Mouse (Mus musculus): Measurements from ENCODE around the gene Eif5a. TPM values are rescaled to one million over a fixed set of nuclear protein-coding genes. Genes with fewer than 3 reads are reported as not detected.
"Not testable (repeated sequence)": the region's sequence is repeated elsewhere in the genome, so short reads cannot be mapped to it uniquely, and the experiment has no call there.

Gene Eif5a
- polyA plus RNA-seq, 1 experiment = 702 TPM

DNA sequence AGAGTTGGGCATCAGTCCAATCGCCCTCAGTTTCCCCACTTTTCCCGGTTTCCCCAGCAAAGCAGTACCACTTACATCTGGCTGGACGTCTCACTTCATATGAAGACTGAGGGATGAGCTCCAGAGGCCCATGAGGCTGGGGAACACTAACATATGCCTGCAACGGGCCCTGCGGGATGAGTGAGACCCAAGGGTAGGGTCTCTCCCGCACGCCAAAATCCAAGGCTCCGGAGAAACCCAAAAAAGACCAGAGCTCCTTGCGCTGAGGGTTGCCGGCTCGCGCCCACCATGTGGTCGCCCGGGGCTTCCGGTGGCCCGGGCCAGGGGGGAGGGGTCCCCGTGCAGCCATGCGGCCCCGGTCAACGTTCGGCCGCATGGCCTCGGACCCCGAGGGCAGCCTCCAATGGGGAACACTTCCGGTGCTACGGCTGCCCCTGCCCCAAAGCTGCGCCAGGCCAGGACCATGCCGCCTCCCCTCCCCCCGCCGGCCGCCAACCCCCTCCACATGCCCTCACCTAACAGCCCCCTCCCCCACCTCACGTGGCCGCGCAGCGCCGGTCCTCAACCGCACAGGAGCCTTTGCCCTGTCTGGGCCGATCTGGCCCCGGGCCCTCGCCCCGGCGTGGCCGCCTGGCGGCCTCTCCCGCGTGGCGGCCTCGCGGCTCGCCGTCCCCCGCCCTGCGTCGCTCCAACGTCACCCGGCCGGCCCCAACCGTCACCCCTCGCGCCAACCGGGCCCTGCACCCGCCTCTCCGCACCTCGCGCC lies 1.3 kb downstream of the Eif5a start:
- no peaks in the 10 kb centered on the region for H3K27me3 ChIP-seq (ENCODE audit: control insufficient read depth, insufficient read depth, low read length)
- TF ChIP-seq POLR2A (IDR thresholded peaks at IDR 0.05; ENCODE audit: control insufficient read depth, low read depth, low read length) (peak; percentile 11; the same call in 1 of the 2 replicates), CTCF (IDR thresholded peaks at IDR 0.05; ENCODE audit: control insufficient read depth, insufficient read depth, insufficient replicate concordance, low read depth, low read length) (no peak)
- peak overlapping the region; percentile 98 for H3K27ac ChIP-seq (ENCODE audit: control insufficient read depth, insufficient read depth, low read depth, low read length)
- peaks cover 7% of the 10 kb centered on the region for H3K36me3 ChIP-seq (ENCODE audit: control insufficient read depth, insufficient read depth, low read length)
- H3K4me3 ChIP-seq (ENCODE audit: control insufficient read depth, low read depth, low read length) = peak overlapping the region; percentile 98
- peaks cover 11% of the 10 kb centered on the region for H3K4me1 ChIP-seq (ENCODE audit: control insufficient read depth, insufficient read depth, low read length)

DNA sequence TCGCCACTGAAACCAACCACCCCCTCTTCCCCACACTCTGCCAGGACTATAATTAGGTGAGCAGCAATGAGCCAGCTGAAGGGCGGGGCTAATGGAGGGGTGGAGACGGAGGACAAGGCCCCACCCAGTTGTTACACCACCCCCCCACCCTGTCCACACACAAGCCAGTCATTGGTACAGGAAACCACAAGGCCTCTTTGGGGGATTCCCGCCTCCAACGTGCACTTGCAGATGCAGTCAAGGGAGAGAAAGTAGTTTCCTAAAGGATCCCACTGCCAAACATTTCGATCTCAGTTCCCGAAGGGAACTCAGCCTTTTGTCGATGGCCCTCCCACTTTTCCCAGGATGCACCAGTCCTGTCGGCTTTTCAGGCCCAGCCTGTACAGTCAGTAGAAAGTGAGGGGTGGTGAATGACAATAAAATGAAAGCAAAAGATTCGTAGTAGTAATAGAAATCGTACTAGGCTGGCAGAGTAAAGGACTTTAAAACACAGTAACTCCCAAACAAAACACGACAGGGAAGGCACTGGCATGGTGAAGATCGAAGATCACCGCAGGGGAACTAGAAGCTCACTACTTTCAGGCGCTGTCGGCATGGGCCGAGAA lies 2.0 kb downstream of the Eif5a start:
- TF ChIP-seq POLR2A (IDR thresholded peaks at IDR 0.05; ENCODE audit: control insufficient read depth, low read depth, low read length) = no peak
- TF ChIP-seq CTCF (IDR thresholded peaks at IDR 0.05; ENCODE audit: control insufficient read depth, insufficient read depth, insufficient replicate concordance, low read depth, low read length) = no peak
- Histone ChIP-seq H3K27ac (ENCODE audit: control insufficient read depth, insufficient read depth, low read depth, low read length) (peak overlapping the region; percentile 98), H3K36me3 (ENCODE audit: control insufficient read depth, insufficient read depth, low read length) (peaks cover 7% of the 10 kb centered on the region), H3K4me1 (ENCODE audit: control insufficient read depth, insufficient read depth, low read length) (peaks cover 14% of the 10 kb centered on the region), H3K27me3 (ENCODE audit: control insufficient read depth, insufficient read depth, low read length) (no peaks in the 10 kb centered on the region), H3K4me3 (ENCODE audit: control insufficient read depth, low read depth, low read length) (peak overlapping the region; percentile 98)

DNA sequence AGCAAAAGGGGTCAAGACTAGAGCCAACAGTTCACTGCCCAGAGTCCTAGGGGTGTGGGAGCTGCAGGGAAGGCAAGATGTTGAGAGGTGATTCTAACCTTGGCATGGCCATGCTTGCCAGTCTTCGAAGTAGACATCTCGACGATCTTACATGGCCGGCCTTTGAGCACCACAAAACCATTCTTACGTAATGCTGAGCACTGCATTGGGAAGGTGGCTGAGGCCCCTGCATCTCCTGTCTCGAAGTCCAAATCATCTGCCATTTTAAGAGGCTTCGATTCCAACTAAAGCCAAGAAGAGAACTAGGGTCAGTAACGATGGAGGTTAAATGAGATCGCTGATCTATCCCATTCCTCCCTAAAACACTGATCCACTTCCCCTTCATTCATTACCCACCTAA lies 2.7 kb downstream of the Eif5a start:
- peak overlapping the region; percentile 98 for H3K27ac ChIP-seq (ENCODE audit: control insufficient read depth, insufficient read depth, low read depth, low read length)
- no peaks in the 10 kb centered on the region for H3K27me3 ChIP-seq (ENCODE audit: control insufficient read depth, insufficient read depth, low read length)
- peaks cover 7% of the 10 kb centered on the region for H3K36me3 ChIP-seq (ENCODE audit: control insufficient read depth, insufficient read depth, low read length)
- H3K4me1 ChIP-seq (ENCODE audit: control insufficient read depth, insufficient read depth, low read length) = peaks cover 16% of the 10 kb centered on the region
- TF ChIP-seq CTCF (IDR thresholded peaks at IDR 0.05; ENCODE audit: control insufficient read depth, insufficient read depth, insufficient replicate concordance, low read depth, low read length) = no peak
- TF ChIP-seq POLR2A (IDR thresholded peaks at IDR 0.05; ENCODE audit: control insufficient read depth, low read depth, low read length) = no peak
- peak overlapping the region; percentile 98 for H3K4me3 ChIP-seq (ENCODE audit: control insufficient read depth, low read depth, low read length)

DNA sequence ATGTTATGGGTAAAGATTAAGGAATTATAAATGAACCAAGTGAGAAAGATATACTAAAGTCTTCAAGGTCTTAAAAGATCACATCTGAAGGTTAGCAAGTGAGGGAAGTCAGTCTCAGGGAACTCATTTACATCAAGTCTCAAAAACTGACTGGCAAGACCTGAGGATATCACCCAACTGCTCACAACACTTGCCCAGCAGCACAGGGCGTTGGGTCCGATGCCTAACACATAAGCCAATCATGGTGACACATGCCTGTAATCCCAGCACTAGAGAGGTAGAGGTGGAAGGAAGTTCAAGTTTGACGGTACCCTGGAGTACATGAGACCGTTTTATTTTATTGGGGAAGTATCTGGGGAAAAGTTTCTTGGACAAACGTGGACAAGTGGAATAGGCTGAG lies 3.6 kb downstream of the Eif5a start:
- no peak for TF ChIP-seq CTCF (IDR thresholded peaks at IDR 0.05; ENCODE audit: control insufficient read depth, insufficient read depth, insufficient replicate concordance, low read depth, low read length)
- no peak for TF ChIP-seq POLR2A (IDR thresholded peaks at IDR 0.05; ENCODE audit: control insufficient read depth, low read depth, low read length)
- no peaks in the 10 kb centered on the region for H3K27me3 ChIP-seq (ENCODE audit: control insufficient read depth, insufficient read depth, low read length)
- peaks cover 18% of the 10 kb centered on the region for H3K4me1 ChIP-seq (ENCODE audit: control insufficient read depth, insufficient read depth, low read length)
- H3K4me3 ChIP-seq (ENCODE audit: control insufficient read depth, low read depth, low read length) = no peak overlapping the region
- no peak overlapping the region for H3K27ac ChIP-seq (ENCODE audit: control insufficient read depth, insufficient read depth, low read depth, low read length)
- peaks cover 7% of the 10 kb centered on the region for H3K36me3 ChIP-seq (ENCODE audit: control insufficient read depth, insufficient read depth, low read length)

DNA sequence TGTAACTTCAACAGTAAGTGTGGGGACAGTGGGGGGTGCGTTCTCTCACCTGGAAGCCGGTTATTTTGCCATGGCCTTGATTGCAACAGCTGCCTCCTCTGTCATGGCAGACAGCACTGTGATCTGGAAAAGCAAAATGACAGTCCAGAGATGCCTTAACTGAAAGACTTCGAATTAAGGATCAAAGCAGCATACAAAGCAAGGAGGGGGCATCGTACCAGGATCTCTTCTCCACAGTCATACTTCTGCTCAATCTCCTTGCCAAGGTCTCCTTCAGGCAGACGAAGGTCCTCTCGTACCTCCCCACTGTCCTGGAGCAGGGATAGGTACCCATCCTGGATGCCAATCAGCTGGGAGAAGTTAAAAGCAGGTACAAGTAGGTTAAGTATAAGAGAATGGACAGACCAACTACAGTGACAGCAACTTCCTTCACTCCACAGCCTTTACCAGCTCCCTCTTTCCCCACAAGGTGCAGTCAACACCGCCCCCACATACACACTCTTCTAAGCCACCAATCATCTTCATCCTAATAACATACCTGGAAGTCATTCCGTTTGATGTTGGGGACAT lies 4.3 kb downstream of the Eif5a start:
- peaks cover 20% of the 10 kb centered on the region for H3K4me1 ChIP-seq (ENCODE audit: control insufficient read depth, insufficient read depth, low read length)
- H3K27me3 ChIP-seq (ENCODE audit: control insufficient read depth, insufficient read depth, low read length) = no peaks in the 10 kb centered on the region
- no peak overlapping the region for H3K4me3 ChIP-seq (ENCODE audit: control insufficient read depth, low read depth, low read length)
- peaks cover 7% of the 10 kb centered on the region for H3K36me3 ChIP-seq (ENCODE audit: control insufficient read depth, insufficient read depth, low read length)
- TF ChIP-seq POLR2A (IDR thresholded peaks at IDR 0.05; ENCODE audit: control insufficient read depth, low read depth, low read length) (no peak), CTCF (IDR thresholded peaks at IDR 0.05; ENCODE audit: control insufficient read depth, insufficient read depth, insufficient replicate concordance, low read depth, low read length) (no peak)
- H3K27ac ChIP-seq (ENCODE audit: control insufficient read depth, insufficient read depth, low read depth, low read length) = no peak overlapping the region

DNA sequence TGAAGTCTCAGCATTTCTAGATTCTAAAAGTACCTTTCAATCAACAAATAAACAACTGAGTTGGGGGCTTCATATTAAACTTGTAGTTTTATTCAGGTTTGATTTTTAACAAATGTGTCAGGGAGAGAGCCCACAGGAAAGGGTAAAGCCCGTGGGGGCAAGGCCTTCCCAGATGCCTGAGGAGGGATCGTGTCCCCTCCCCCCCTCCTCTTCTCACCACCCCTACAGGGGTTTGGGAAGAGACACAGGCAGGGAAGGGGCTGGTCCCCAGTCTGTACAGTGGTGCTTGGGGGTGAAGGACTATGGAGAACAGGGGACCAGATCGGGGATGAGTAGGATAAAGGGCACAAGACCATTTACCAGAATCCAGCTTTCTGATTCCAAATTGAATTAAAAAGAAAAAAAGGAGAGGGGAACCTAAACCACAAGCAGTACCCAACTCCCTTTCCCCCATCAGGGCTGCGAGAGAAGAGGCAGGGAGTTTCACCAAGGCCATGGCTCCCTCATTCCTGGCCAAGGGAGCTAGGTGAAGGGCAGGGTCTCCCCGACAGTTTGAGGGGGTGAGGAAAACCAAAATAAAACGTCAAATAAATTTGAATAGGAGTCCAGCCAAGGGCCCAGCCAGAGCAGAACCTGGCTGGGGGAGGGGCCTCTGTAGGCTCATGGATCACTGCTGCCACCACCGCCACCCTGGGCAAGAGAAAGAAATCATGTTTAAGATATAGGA lies 4.9 kb downstream of the Eif5a start:
- H3K4me3 ChIP-seq (ENCODE audit: control insufficient read depth, low read depth, low read length); H3K27me3 ChIP-seq (ENCODE audit: control insufficient read depth, insufficient read depth, low read length); H3K27ac ChIP-seq (ENCODE audit: control insufficient read depth, insufficient read depth, low read depth, low read length); H3K36me3 ChIP-seq (ENCODE audit: control insufficient read depth, insufficient read depth, low read length): not testable (repeated sequence)
- peaks cover 20% of the 10 kb centered on the region for H3K4me1 ChIP-seq (ENCODE audit: control insufficient read depth, insufficient read depth, low read length)

Data from testis, adult 2 months (tissue).